Mouse (Mus musculus) erythroblast, embryonic 14.5 days (primary cell): ENCODE results near the gene Cep63.

Experiments used
- GATA1 ChIP-seq: IDR thresholded peaks from 2 replicates; pipeline ENCODE4 v1.6.1; 2012; ENCODE audit warnings: low read length, inconsistent platforms, mixed read lengths
- TAL1 ChIP-seq: IDR thresholded peaks from 3 replicates; pipeline ENCODE4 v1.6.1; 2012; ENCODE audit warnings: low read length, inconsistent platforms, mixed read lengths

- TF ChIP-seq TAL1 (no peak), GATA1 (no peak)
Measured at GRCm38 (mm10) chr9:102639510-102639909, 13.2 kb upstream of the Cep63 start.
